Mouse (Mus musculus) heart, adult 9 months (tissue): Measurements from ENCODE around the gene Clmp.
"Not testable (repeated sequence)": the region's sequence is repeated elsewhere in the genome, so short reads cannot be mapped to it uniquely, and the experiment has no call there.

ENCODE experiments used
- DNase-seq, 2 experiments: peaks; one replicate each; pipeline ENCODE4 v3.0.0; 2022; ENCODE audit warnings: low spot score in 2 of 2

Clmp gene

GRCm38 (mm10) chr9:40776044-40776443, 90.3 kb downstream of the Clmp start:
- DNase-seq = no peak

- DNase-seq = peak; percentile 55 to 74
Measured at GRCm38 (mm10) chr9:40776459-40777248, 90.9 kb downstream of the Clmp start.

- no peak for DNase-seq
Measured at GRCm38 (mm10) chr9:40780111-40780510, 94.3 kb downstream of the Clmp start.

- peak in 1 of 2 experiments; percentile 15 for DNase-seq
Measured at GRCm38 (mm10) chr9:40780892-40781725, 95.3 kb downstream of the Clmp start.

GRCm38 (mm10) chr9:40781726-40782581, 96.2 kb downstream of the Clmp start:
- DNase-seq = peak; percentile 70 to 71

GRCm38 (mm10) chr9:40783641-40784373, 98.0 kb downstream of the Clmp start:
- peak; percentile 82 to 89 for DNase-seq

- DNase-seq = no peak
Measured at GRCm38 (mm10) chr9:40784374-40784967, 98.7 kb downstream of the Clmp start.

- DNase-seq = no peak
Measured at GRCm38 (mm10) chr9:40785452-40785851, 99.7 kb downstream of the Clmp start.

- DNase-seq = not testable (repeated sequence)
Measured at GRCm38 (mm10) chr9:40786820-40787219, 101.1 kb downstream of the Clmp start.

- no peak for DNase-seq
Measured at GRCm38 (mm10) chr9:40791864-40792633, 106.3 kb downstream of the Clmp start.

GRCm38 (mm10) chr9:40793581-40793980, 107.8 kb downstream of the Clmp start:
- no peak for DNase-seq

GRCm38 (mm10) chr9:40794251-40794650, 108.5 kb downstream of the Clmp start:
- DNase-seq = no peak

- DNase-seq = no peak
Measured at GRCm38 (mm10) chr9:40794926-40795325, 109.2 kb downstream of the Clmp start.

- no peak for DNase-seq
Measured at GRCm38 (mm10) chr9:40795562-40795961, 109.8 kb downstream of the Clmp start.

- no peak for DNase-seq
Measured at GRCm38 (mm10) chr9:40796054-40796453, 110.3 kb downstream of the Clmp start.

GRCm38 (mm10) chr9:40798247-40798960, 112.6 kb downstream of the Clmp start:
- no peak for DNase-seq

GRCm38 (mm10) chr9:40799112-40799511, 113.3 kb downstream of the Clmp start:
- no peak for DNase-seq

- peak; percentile 87 to 88 for DNase-seq
Measured at GRCm38 (mm10) chr9:40799837-40800501, 114.2 kb downstream of the Clmp start.
